Mouse (Mus musculus): ENCODE measurements around the gene Mybph. TPM values are rescaled to one million over a fixed set of nuclear protein-coding genes. Genes with fewer than 3 reads are reported as not detected.
"Not testable (repeated sequence)": the region's sequence is repeated elsewhere in the genome, so short reads cannot be mapped to it uniquely, and the experiment has no call there.

The Mybph gene
- total RNA-seq, 2 experiments from 2014 or later: 64.5 to 81.3 TPM

DNA sequence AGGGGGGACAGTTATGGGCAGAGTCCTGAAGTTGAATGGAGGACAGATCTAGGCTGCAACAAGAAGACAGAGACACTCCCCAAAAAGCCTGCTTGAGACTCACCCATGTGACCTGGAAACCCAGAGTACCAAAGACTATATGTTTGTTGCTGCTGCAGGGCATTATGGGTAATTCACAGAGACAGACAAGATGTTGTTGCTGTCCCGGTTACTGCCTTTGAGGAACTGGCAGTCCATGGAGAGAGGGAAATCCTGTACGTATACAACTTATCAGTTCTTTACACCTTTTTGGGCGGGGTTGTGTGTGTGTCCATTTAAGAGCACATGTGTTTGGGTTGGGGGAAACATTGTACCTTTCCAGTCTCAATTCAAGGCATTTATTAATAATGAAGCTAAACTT, 38.4 kb downstream of the Mybph start:
- no peak for DNase-seq (ENCODE audit: low spot score in 2 of 2)

DNA sequence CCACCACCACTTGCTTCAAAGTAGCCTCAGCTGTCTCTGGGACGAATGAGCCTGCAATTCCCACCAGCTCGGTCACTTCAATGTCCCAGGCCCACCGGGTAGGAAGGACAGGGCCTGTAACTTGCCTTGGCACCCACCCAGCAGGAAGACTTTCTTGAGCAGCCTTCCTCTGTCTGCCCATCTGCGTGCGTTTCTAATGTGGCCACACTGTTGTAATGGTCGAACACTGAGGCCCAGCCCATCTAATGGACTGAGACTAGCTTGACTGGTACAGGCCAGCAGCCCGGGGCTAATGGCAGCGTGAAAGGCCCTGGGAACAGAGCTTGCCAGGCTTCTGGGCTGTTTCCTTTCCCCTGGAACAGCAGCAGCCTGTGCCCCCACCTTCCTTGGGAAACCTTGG, 39.1 kb downstream of the Mybph start:
- DNase-seq (ENCODE audit: low spot score in 2 of 2): no peak

DNA sequence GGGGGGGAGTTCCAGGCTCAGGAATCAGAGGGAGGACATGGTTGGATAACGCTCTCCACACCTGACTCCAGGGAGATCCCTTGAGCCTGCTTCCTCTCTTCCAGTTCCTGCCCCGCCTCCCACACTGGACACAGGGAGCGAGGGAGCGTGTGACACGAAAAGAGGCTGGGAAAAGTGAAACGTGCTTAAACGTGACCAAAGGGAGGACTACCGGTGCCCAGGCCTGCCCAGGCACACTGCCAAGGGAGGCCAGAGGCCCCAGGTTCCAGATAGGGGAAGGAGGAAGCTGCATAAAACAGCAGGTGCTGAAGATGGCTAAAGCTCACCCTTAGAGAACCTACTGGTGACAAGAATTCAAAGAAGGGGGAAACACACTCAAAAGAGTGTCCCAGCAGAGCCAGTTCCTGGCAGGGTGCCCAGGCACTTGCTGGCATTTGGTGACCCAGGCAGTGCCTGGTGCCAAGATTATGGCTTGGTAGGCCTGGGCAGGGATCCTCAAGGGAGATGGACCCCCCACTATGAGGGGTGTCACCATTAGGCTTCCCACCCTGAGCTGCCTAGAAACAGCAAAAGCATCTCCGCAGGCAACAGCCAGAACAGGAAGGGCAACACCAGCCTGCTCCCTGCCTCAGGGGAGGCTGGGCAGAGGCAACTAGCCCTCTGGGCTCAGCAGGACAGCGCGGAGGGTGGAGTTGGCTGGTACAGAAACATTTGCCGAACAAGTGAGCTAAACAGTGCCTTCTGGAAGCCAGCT, 39.7 kb downstream of the Mybph start:
- peak in 1 of 2 experiments; percentile 48 for DNase-seq (ENCODE audit: low spot score in 2 of 2)

DNA sequence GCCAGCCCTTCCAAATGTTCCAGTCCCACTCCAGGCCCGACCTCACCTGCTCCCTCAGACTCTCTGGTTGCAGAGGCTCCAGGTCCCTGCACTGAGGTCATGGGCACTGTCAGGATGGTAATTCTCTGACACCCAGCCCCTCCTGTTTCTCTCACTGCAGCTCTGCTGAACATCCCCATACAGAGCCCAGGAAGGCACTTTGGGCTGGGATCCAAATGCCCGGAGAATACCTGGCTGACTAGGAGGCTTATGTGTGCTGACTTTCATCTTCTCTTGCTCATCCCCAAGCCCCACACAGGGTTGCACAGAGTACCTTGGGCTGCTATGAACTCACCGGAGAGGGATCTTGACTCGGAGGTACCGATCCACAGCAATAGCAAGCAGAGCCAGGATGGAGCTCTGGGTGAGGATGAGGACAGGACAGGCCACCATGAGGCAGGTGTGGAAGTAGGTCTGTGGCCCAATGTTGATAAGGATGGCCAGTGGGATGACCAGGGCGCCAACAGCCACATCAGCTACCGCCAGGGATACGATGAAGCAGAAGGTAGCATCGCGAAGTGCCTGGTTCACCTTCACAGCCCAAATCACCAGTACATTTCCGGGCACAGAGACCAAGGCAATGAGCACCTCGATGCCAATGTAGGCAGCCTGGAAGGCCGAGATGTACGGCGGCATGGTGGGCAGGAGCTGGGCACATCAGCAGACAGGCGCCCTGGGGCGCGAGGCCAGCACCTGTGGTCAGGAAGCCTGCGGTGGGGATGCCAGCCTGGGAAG, 40.6 kb downstream of the Mybph start:
- no peak for DNase-seq (ENCODE audit: low spot score in 2 of 2)

DNA sequence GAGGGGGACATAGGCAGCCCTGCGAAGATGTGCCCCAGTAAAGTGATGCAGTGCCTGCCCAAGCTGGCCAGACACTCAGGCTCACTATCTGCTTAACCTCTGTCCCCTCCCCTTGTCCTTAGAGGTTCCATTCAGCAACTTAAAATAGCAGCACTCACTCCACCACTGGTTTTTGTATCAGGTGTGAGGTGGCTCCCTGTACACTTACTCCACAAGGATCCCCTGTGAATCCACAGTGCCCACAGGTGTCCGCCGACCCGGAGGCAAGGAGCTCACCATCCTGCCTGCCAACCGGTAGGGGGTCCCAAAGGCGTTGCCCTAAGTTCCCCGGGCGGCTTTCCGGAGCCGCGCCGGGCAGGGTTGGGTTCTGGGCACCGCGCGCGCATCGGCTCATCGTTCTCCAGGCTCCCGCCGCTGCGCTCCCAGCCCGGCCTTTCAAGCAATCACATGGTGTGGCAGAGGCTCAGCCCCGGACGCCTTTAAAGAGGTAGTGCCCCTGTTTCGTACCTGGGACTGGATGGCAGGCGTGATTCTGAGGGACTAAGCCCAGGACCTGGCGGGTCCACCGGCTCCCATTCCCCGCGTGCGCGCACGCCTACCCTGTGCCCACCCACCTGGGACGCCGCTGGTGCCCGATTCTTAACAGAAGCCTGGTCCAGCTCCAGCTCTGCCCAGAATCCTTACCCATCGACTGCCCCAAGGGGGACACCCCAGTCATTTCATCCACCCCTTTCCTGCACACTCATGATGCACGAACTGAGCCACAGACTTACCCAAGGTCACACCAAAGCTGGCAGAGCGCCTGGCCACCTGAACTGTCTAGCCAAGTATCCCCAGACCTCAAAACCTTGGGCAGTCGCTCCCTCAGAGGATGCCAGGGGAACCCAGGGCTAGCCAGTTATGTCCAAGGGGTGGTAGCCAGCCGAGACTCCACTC, 41.5 kb downstream of the Mybph start:
- DNase-seq (ENCODE audit: low spot score in 2 of 2): peak in 1 of 2 experiments; percentile 44

DNA sequence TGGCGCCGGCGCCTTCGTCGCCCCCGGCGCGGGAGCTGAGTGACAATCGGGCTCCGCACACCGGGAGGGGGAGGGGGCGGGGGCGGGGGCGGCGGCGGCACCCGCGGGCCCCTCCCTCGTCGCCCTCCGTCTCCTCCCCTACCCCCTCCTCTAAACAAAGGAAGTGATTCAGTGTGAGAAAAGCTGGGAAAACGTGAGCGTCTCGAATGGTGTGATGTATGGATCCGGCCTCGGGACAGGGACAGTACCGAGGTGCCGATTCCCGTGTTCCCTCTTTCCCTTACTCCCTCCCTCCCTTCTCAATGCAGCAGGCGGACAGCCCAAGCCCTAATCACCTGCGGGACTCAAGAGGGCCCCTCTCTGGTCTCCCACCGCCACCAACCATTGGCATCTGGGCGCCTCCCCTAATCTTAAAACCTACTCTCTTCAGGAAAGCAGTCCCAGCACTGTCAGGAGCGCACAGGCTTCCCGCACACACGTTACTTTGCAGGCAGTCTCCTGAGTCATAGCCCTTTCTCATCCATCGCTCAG, 42.2 kb downstream of the Mybph start, which contains the start of gene Adora1:
TSS of gene Adora1 (minus strand) at position 41 of the 531 bp plus-strand sequence.
- DNase-seq (ENCODE audit: low spot score in 2 of 2): no peak

DNA sequence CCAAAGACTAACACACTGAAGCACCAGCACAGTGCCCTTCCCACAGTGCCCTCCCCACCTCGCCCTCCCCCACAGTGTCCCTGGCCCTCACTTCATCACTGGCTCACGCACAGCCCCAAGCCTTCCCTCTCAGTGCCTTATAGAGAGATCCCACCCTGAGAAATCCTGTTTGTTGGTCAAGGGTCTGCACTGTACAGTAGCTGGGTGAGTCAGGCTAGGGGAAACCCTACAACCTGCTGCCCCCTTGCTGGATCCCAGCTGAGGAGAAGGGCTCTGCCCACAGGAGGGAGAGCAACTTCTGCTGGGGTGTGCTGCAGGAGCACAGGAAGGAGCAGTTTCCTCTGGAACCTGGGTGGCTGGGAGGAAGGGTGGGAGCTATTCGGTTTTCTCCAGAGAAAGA, 42.9 kb downstream of the Mybph start:
- no peak for DNase-seq (ENCODE audit: low spot score in 2 of 2)

DNA sequence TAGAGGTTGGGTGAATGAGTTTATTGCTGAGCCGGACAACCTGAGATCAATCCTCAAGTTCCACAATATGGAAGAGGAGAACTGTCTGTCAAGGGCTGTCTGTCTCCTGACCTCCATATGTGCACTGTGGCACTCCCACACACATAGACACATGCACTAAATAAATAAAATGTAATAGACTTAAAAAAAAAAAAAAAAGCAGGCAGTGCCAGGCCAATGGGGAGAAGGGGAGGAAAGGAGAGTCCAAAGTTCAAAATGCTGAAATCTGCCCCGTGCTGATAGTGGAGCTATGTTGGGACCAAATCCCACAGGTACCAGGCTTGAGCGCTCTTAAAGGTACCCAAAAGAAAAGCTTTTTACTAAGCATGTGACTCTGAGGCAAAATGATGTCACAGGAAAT, 44.2 kb downstream of the Mybph start:
- DNase-seq (ENCODE audit: low spot score in 2 of 2): no peak

DNA sequence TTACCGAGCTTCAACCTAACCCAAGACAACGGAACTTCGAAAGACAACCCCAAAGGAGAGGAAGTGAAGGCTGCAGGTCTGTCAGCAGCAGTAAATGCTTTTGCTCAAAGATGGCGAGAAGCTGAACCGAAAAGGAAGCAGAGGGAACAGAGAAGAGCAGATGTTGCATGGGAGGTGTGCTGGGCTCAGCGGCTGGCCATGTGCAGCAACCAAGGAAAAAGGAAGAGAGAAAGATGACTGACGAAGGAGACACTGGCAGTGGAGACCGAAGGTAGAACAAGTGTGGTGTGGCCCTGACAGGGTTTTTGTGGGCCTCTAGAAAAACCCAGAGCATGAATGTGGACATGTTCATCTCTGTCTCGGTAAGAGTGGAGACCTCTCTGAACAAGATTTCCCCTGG, 47.5 kb downstream of the Mybph start:
- no peak for DNase-seq (ENCODE audit: low spot score in 2 of 2)

DNA sequence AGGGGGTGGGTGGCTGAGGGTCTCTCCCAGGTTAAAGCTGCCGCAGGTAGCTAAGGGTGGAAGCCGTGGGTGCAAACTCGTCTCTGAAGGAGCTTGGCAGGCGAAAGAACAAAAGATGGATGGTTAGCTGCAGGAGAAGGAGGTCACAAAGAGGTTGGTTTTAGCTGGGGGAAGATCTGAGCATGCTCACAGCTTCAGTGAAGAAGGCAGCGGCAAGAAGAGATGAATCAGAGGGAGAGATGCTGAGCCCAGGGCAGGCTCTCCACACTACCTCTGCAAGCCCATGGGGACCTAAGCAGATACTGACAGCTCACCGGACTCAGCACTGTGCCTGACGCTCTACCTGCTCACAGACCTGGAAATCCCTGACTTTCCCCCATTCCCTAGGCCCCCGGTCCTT, 48.0 kb downstream of the Mybph start:
- no peak for DNase-seq (ENCODE audit: low spot score in 2 of 2)

DNA sequence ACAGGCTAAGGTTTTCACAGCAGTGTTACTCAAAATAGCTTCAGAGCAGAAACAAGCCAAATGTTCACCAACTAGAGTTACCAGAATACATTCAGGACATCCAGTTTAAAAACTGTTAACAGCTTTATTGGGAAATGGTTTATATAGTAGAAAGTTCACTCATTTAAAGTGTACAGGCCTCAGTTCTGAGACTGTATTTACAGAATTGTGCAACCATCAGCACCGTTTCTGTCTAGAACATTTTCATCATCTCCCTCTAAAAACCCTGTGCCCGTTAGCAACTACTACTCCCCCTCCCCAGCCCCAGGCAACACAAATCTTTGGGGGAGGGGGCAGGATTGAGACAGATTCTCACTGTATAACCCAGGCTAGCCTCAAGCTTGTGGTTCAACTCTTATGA, 49.0 kb downstream of the Mybph start:
- DNase-seq (ENCODE audit: low spot score in 2 of 2): no peak

DNA sequence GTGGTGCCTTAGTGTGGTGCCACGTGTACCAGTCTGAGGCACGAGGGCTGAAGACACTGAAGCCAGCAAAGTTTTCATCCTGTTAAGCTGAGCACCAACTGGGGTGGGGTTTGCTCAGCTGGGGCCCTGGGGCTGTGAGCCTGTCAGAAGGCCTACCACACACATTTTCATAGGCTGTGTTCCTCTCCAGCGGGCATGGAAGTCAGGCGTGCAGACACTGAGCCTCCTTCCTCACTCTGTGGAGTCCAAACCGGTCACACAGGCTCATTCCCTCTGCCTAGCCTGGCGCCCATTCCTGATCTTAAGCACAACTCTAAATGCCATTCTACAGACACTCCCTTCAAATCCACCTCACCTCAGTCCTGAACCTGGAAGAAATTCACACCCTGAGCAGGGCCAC, 50.3 kb downstream of the Mybph start:
- DNase-seq (ENCODE audit: low spot score in 2 of 2): no peak

DNA sequence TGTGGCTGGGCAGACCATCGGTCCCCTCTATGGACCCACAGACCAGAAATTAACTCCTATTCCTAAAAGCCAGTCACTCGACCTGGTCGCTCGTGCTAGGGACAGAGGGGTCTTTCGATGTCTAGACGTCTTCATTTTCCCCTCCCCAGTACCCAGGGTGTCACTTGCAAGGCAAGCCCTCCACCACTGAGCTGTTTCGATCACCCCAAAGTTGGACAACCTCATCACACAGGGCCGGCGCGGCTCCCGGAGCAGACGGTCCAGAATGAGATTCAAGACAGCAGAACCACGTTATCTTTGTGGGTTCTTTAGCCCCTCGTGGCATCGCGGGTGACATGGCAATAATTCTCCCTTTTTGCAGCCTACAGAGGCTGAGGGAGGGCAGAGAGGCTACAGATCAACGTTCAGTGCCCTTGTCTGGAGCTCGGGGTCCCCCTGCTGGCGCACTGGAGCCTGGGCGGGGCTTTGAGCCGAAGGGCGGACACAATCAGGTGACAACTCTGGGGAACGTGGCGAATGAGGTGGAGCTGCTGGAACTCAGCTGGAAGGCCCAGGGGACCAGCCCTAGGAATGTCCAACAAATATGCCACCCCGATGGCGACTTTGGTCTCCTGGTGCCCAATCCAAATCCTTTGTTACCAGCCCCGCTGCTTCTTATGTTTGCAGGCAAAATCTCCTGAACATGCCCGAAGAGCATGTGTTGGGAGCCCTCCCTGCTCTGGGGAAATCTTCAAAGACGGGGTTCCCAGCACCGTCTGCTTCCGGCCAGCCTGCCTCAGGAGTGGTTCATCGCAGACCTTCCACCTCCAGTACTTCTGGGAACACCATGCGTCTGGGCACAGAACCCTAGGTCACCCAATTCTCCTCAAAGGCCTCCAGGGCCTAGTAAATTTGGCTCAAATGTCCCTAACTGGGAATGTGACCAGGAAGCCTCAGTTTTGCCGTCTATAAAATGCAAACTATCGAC, 51.0 kb downstream of the Mybph start:
- peak; percentile 83 to 91 for DNase-seq (ENCODE audit: low spot score in 2 of 2)

DNA sequence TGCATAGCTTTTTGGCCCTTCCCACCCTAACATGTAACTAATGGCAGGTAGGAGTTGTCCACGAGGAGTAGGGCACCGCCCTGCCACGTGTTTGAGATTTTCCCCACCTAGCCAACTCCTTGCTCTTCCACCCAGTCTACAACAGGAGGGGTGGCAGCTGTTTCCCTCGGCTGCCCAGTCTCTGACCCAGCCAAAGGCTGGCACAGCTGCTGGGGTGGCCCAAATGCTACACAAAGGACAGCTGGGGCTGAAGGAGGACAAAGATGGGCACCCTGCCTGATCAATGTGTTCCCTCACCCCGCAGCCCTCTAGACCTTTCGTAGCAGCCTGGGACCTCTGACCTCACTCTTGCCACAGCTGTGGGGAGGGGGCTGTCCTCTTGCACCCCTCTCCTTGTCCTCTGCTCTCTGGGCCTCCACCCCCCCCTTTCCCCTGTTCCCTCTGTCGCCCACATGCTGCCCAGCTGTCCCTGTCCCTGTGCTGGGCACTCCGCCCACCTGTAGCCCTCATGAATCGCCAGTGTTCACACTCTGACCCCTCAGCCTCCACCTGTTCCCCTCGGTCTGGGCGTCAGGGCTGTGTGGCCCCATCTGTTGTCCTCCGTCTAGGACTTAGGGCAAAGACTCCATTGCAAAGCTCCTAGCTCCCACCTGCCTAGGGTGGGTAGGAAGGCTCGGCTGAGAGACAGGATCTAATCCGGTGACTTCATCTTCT, 51.9 kb downstream of the Mybph start:
- peak in 1 of 2 experiments; percentile 66 for DNase-seq (ENCODE audit: low spot score in 2 of 2)

DNA sequence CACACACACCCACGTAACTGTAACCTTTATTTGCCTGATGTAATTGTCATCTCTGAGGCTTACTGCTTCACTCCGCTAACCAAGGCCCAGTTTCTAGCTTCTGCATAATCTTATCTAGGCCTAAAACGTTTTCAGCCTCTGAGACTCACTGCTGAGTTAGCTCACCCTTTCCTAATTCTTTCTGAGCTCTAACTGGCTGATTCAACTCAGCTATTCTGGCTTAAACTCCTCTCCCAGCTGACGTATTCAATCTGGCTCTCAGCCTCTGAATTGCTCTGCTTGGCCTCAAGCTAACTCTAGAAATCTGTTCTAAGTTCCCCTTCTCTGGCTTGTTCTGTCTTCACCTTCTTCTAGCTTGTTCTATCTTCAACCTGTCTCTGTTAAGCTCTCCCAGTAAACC, 53.3 kb downstream of the Mybph start:
- DNase-seq (ENCODE audit: low spot score in 2 of 2): peak in 1 of 2 experiments; percentile 41

DNA sequence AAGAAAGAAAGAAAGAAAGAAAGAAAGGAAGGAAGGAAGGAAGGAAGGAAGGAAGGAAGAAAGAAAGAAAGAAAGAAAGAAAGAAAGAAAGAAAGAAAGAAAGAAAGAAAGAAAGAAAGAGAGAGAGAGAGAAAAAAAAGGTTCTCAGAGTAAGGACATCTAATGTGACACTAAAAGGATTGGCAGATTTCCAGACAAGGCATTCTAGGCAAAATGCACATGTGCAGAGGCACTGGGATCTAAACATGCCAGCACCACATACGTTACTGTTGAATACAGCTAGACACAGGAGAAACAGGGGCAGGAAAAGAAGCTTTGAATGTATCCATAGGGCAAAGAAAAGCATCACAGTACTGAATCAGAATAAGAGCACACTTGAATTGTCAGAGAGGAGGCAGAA, 56.4 kb downstream of the Mybph start:
- DNase-seq (ENCODE audit: low spot score in 2 of 2): not testable (repeated sequence)
